Mouse (Mus musculus) heart, embryonic 10.5 days (tissue): ENCODE data around the gene Slc9a9. TPM values are rescaled to one million over a fixed set of nuclear protein-coding genes. Genes with fewer than 3 reads are reported as not detected.
A peak's percentile ranks its signal among the peaks of the same experiment; 100 is the strongest.

Source experiments
- DNase-seq: peaks from one replicate; pipeline ENCODE4 v3.0.0-alpha.2; 2017; ENCODE audit warnings: low spot score
- H3K27ac ChIP-seq: fragments of 300-500 bp; sonication (generic); 2 replicates; pipeline ENCODE4 v1.5.1; 2016; ENCODE audit warnings: mild to moderate bottlenecking
- H3K27me3 ChIP-seq: fragments of 300-500 bp; sonication (generic); 2 replicates; pipeline ENCODE4 v1.6.1; 2016; ENCODE audit warnings: mild to moderate bottlenecking; ENCODE audit not compliant: poor library complexity, insufficient read depth, severe bottlenecking
- H3K36me3 ChIP-seq: fragments of 300-500 bp; sonication (generic); 2 replicates; pipeline ENCODE4 v1.6.1; 2016; ENCODE audit warnings: mild to moderate bottlenecking, moderate library complexity
- H3K4me1 ChIP-seq: fragments of 300-500 bp; sonication (generic); 2 replicates; pipeline ENCODE4 v1.6.1; 2016; ENCODE audit warnings: mild to moderate bottlenecking
- H3K4me3 ChIP-seq: fragments of 300-500 bp; sonication (generic); 2 replicates; pipeline ENCODE4 v1.5.1; 2016; ENCODE audit warnings: mild to moderate bottlenecking, moderate library complexity
- H3K9me3 ChIP-seq: fragments of 300-500 bp; sonication (generic); 2 replicates; pipeline ENCODE4 v1.6.1; 2016; ENCODE audit warnings: mild to moderate bottlenecking, moderate library complexity
- WGBS: fragments of 180-500 bp; shearing (Covaris S2); methylation state at CpG from one replicate; pipeline ENCODE4 v1.1.7; 2016; 5-methylcytosine and 5-hydroxymethylcytosine counted together
- polyA plus RNA-seq: library from polyadenylated mRNA; unstranded; fragments of >200 nt; fragmentation: Nextera tagmentation; extraction: Ambion mirVana; gene quantifications from 2 replicates; pipeline ENCODE4 v1.2.1, GENCODE M21; 2016

Gene Slc9a9
- polyA plus RNA-seq, 1 experiment from 2014 or later: 2.6 TPM

DNA sequence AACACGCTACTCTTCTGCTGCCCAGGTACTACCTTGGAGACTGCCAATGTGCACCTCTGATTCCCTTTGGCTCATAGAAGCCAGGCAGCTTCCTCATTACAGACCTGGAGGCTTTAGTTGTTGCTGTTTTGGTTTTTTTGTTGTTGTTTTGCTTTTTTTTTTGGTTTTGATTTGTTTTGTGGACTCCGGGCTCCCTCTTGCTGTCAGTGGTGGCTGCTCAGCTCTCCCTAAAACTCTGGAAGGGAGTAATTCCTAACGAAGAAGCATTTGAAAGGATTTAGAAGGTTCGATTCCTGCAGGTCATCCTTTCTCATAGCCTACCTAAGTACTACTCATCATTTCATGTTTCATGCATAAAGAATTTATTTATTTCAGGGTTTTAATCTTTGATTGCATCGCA is 42.4 kb downstream of the Slc9a9 start:
- Histone ChIP-seq H3K4me3 (no peak overlapping the region), H3K27ac (no peak overlapping the region), H3K36me3 (no peaks in the 10 kb centered on the region), H3K27me3 (no peaks in the 10 kb centered on the region), H3K9me3 (no peaks in the 10 kb centered on the region), H3K4me1 (peaks cover 4% of the 10 kb centered on the region; the same call in 1 of the 2 replicates)
- 82% methylated on average over 5 of the region's 5 CpGs for WGBS
- DNase-seq: no peak

DNA sequence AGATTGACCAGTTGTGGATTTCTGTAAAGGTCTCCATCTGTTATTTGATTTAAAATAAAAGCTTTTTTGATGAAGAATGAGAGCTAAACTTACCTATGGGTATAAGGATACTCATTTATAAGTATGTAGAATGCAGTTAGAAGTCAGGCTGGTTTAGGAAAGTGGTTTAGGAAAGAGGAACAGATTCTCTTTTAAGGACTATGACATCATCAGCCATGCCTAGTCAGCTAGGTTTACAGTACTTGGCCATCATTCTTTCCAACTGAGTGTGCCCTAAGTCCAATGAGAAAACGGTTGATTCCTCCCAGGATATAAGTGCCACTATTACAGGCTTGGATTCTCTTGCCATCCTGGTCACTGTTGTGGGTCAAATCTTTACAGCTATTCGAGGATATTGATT is 47.0 kb downstream of the Slc9a9 start:
- Histone ChIP-seq H3K27me3 (no peaks in the 10 kb centered on the region), H3K9me3 (no peaks in the 10 kb centered on the region), H3K27ac (no peak overlapping the region), H3K4me1 (peaks cover 4% of the 10 kb centered on the region; the same call in 1 of the 2 replicates), H3K4me3 (no peak overlapping the region), H3K36me3 (no peaks in the 10 kb centered on the region)
- 78% methylated on average over 2 of the region's 2 CpGs for WGBS
- no peak for DNase-seq

DNA sequence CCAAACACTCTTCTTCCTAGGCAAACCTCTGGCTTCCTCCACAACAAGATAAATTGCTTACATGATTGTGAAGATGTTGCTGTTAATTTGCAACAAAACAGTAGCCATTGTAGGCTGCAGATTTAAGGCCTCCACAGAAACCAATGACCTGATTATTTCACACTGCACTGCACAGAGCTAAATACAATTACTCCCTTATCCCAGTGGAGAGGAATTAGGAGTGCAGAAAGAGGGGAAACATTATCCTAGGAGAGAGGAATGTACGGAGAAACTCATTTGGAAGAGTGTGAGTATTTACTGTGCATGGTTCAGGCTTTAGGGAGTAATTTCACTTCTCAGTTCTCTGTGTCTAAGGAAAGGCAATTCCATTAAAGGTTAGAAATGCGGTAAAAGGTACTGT is 53.9 kb downstream of the Slc9a9 start:
- no peak overlapping the region for H3K4me3 ChIP-seq

DNA sequence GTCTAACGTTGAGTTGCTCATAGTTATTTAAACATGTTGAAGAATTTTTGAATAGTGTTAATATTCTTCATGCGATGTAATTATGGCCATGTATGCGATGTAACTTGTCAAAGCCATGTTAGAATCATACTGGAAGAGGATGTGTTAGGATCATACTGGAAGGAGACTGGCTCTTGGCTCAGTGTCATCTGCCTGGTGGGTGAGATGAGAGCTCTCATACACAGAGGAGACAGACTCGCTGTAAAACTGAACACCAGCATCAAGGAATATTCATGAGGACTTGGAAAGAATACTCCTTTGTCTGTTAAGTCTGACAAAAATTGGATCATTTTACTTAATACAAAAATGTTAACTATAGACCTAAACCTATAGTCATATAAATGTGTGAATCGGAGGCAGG is 55.4 kb downstream of the Slc9a9 start:
- Histone ChIP-seq H3K4me3 (no peak overlapping the region), H3K27ac (no peak overlapping the region), H3K9me3 (no peaks in the 10 kb centered on the region), H3K36me3 (no peaks in the 10 kb centered on the region), H3K27me3 (no peaks in the 10 kb centered on the region), H3K4me1 (no peaks in the 10 kb centered on the region)
- 85% methylated on average over 5 of the region's 5 CpGs for WGBS
- DNase-seq: no peak

More for the DNA sequence above, 53.9 kb downstream of the Slc9a9 start:
- no peak for DNase-seq
- no peaks in the 10 kb centered on the region for H3K27me3 ChIP-seq
- WGBS: 72% methylated on average over 2 of the region's 2 CpGs
- H3K36me3 ChIP-seq: no peaks in the 10 kb centered on the region
- H3K27ac ChIP-seq: no peak overlapping the region
- no peaks in the 10 kb centered on the region for H3K9me3 ChIP-seq
- H3K4me1 ChIP-seq: no peaks in the 10 kb centered on the region

DNA sequence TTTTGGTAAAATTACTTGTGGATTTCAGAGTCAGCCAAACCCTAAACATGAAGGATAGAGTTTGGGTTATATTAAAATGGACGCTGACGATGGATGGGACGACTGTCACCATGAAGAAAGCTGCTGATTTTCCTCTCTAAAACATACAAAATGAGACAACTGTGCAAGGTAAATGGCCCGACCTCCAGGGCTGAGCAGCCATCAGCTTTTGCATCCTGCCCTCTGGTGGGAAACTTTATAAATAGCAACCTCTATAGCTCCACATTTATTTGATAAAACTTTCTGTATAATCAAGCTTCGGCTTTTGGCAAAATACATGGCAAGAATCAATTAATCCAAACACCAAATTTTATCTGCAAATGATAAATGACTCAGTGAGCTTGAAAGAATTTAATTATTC is 57.7 kb downstream of the Slc9a9 start:
- no peak overlapping the region for H3K4me3 ChIP-seq
- no peak for DNase-seq
- no peaks in the 10 kb centered on the region for H3K36me3 ChIP-seq
- H3K4me1 ChIP-seq: no peaks in the 10 kb centered on the region
- no peaks in the 10 kb centered on the region for H3K9me3 ChIP-seq
- H3K27ac ChIP-seq: no peak overlapping the region
- WGBS: 30% methylated on average over 5 of the region's 5 CpGs
- no peaks in the 10 kb centered on the region for H3K27me3 ChIP-seq

DNA sequence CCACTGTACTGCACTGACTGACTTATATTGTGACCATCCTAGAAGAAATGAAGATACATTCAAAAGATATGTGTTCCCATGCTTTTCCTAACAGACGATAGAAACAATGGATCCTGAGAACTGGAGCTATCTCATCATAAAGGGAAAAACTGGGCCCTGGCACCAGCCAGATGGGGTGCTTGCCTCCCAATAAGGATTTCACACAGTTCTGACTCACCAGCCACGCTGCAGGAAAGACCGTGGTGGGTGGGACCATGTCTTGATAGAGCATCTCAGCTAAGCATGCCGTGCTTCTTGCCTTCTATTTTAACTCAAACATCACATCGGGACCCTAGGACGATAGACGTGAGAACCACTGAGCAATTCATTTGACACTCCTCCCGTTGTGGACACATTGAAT is 60.7 kb downstream of the Slc9a9 start:
- Histone ChIP-seq H3K27me3 (no peaks in the 10 kb centered on the region), H3K9me3 (no peaks in the 10 kb centered on the region), H3K36me3 (no peaks in the 10 kb centered on the region), H3K27ac (no peak overlapping the region), H3K4me3 (no peak overlapping the region), H3K4me1 (0 out of 2 replicates have a peak, but pooled peaks cover 6% of the 10 kb centered on the region)
- no peak for DNase-seq
- 87% methylated on average over 8 of the region's 8 CpGs for WGBS

DNA sequence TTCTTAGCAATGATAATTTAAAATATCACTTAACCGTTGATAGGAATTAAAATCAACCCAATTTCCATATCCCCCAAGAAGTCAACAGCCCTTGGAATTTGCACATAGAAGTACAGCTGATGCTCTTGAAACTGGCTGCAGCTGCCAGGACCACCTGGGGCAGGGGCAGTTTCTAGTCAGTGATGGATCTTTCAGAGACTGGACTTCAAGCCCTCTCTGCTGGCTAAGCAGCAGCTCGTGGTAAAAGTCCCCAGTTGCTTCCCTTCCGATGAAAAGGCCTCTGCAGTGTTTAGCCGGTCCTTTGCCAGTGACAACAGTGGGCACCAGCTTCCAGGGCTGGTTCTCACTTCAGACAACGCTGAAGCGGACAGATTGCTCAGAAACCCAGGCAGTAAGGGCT is 62.4 kb downstream of the Slc9a9 start:
- Histone ChIP-seq H3K4me1 (0 out of 2 replicates have a peak, but pooled peaks cover 6% of the 10 kb centered on the region), H3K36me3 (no peaks in the 10 kb centered on the region), H3K27me3 (no peaks in the 10 kb centered on the region), H3K27ac (no peak overlapping the region), H3K9me3 (no peaks in the 10 kb centered on the region), H3K4me3 (no peak overlapping the region)
- 75% methylated on average over 6 of the region's 6 CpGs for WGBS
- peak; percentile 27 for DNase-seq

DNA sequence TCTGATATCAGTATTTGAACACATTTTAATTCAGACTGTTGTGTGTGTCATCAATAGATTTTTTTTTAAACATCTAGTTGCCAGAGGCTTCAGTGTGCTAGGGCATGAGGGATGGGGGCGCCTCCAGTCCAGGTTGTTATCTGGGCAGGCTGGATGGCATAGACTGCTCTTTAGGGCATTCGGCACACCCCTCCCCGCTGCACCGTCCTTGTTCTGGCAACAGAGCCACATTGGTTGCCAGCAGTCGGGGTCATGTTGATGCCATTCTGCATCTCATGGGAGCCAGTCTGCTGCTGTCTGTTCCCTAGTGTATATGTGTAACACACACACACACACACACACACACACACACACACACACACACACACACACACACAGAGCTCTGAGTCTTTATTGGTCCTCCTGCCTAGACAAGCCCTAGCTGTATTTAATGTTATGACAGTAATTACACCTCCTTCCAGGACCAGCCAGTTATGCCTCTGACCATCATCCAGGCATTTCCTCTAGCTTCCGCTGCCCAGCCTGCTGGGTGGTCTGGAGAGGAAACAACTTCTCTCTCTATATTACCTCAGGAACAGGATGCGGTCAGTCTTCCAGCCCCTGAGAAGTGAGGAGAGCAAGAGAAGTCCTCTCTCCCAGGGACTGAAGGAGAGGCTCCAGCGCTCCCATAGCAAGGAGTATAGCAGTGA is 63.0 kb downstream of the Slc9a9 start:
- no peaks in the 10 kb centered on the region for H3K36me3 ChIP-seq
- no peak overlapping the region for H3K27ac ChIP-seq
- H3K4me3 ChIP-seq: no peak overlapping the region
- no peaks in the 10 kb centered on the region for H3K27me3 ChIP-seq
- WGBS: 72% methylated on average over 8 of the region's 8 CpGs
- DNase-seq: peak; percentile 64
- H3K4me1 ChIP-seq: 0 out of 2 replicates have a peak, but pooled peaks cover 6% of the 10 kb centered on the region
- H3K9me3 ChIP-seq: no peaks in the 10 kb centered on the region

DNA sequence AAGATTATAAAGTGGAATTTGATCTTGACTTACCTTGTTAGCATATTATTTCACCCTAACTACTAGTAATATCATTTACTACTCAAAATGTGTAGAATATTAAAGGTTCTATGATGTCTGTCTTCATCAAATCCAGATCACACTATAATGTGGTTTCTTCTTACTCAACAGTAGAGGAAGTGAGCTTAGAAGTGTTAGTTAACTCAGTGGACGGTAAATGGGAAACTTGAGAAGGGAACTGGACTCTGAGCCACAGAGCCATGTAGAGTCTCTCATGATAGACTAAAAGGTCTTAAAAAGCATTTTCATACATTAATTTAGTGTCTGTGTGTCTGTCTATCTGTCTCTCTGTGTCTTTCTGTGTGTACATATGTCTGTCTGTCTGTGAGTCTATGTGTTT is 64.6 kb downstream of the Slc9a9 start:
- 78% methylated on average over 1 of the region's 1 CpGs for WGBS
- Histone ChIP-seq H3K9me3 (no peaks in the 10 kb centered on the region), H3K4me3 (no peak overlapping the region), H3K36me3 (no peaks in the 10 kb centered on the region), H3K27ac (no peak overlapping the region), H3K4me1 (0 out of 2 replicates have a peak, but pooled peaks cover 6% of the 10 kb centered on the region), H3K27me3 (no peaks in the 10 kb centered on the region)
- DNase-seq: no peak

DNA sequence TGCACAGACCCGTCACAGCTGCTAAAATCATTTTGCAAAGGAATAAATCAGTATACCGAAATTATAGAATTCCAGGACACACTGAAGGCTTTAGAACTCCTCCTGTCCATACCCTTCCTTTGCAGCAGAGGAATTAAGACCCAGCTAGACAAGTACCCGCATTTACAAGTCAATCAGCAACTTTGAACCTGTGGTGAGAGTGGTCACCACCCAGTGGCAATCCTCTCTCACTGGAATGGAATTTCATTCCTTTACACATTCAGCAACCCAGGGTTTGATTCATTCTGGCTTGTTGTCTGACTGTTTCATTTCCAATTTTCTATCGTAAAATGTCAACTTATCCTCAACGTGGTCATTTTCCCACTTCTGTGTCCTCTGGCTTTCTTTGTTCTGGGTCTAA is 67.5 kb downstream of the Slc9a9 start:
- Histone ChIP-seq H3K27me3 (no peaks in the 10 kb centered on the region), H3K9me3 (no peaks in the 10 kb centered on the region), H3K4me3 (no peak overlapping the region), H3K27ac (no peak overlapping the region), H3K36me3 (no peaks in the 10 kb centered on the region), H3K4me1 (0 out of 2 replicates have a peak, but pooled peaks cover 6% of the 10 kb centered on the region)
- WGBS: 64% methylated on average over 5 of the region's 5 CpGs
- DNase-seq: peak; percentile 27

DNA sequence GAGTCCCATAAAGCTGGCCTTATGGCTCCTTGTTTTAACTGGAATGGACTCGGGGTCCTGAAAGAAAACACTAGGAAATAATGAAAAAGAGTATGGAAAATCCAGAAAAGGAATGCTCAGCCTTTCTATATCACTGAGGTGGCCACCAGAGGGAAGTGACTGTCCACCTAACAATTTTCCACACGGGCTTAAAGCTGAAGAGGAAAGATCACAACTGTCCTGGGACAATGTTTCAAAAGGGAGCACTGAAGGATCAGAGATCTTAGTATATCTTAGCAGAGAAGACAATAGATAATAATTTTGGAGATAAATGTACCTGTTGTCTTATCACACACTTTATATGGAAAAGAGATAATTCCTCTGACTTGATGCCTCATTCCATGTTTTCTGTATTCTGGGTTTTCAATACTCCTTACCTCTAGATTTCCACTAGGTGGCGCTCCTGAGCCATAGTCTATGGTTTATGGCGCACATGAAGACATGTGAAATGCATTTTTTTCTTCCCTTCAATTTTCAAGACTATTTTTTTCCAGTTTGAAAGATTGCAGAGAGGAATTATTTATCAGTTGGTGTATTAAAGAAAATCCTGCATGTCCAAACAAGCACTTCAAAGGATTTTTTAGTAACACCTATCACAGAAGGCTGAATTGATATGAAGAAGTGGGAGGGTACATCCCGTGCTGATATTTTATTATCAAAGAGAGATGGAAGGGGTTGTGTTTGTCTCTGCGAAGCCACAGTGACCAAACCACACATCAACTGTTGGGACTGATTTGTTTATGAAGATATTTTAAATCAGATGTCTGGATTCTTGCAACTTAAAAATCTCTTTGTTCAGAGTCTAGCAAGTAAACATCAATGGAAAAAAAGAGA is 69.1 kb downstream of the Slc9a9 start:
- Histone ChIP-seq H3K27me3 (no peaks in the 10 kb centered on the region), H3K4me1 (no peaks in the 10 kb centered on the region), H3K4me3 (no peak overlapping the region), H3K27ac (no peak overlapping the region), H3K36me3 (no peaks in the 10 kb centered on the region), H3K9me3 (no peaks in the 10 kb centered on the region)
- no peak for DNase-seq
- WGBS: 42% methylated on average over 6 of the region's 6 CpGs

DNA sequence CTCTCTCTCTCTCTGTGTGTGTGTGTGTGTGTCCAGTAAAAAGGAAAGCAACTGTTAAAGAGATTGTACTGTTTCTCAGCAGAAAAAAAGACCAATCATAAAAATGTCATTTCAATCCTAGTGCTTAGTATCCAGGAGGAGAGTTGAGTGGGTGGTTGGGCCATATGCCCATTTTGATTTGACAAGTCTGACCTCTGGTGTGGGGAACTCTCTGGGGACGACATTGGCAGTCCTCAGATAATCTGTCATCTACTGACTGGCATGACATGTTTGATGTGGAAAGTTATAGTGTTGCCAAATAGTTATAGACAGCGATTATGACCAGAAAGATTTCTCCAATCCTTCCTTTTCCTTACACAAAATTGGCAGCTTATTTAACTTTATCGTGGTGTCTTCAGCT is 71.1 kb downstream of the Slc9a9 start:
- DNase-seq: no peak
- H3K36me3 ChIP-seq: no peaks in the 10 kb centered on the region
- H3K27me3 ChIP-seq: no peaks in the 10 kb centered on the region
- H3K9me3 ChIP-seq: no peaks in the 10 kb centered on the region
- H3K27ac ChIP-seq: no peak overlapping the region
- WGBS: 76% methylated on average over 3 of the region's 3 CpGs
- no peaks in the 10 kb centered on the region for H3K4me1 ChIP-seq
- H3K4me3 ChIP-seq: no peak overlapping the region

DNA sequence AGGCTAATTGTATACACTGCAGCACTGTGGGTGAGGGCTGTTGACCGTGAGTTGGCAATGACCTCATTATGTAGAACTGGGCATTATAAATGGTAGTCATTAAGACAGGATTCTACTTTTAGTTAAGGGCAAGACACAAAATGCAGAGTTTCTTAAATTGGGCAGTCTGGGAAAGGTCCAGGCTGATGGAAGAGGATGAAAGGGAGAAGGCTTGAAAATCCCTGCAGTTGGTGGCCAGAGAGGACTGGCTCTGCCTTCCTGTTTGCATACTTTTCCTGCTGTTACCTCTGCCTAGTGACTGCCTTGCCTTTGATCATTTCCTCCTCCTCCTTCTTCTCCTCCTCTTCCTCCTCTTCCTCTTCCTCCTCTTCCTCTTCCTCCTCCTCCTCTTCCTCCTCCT is 73.6 kb downstream of the Slc9a9 start:
- no peaks in the 10 kb centered on the region for H3K4me1 ChIP-seq
- DNase-seq: no peak
- no peaks in the 10 kb centered on the region for H3K27me3 ChIP-seq
- no peaks in the 10 kb centered on the region for H3K9me3 ChIP-seq
- H3K36me3 ChIP-seq: no peaks in the 10 kb centered on the region
- 82% methylated on average over 1 of the region's 1 CpGs for WGBS
- H3K27ac ChIP-seq: no peak overlapping the region
- H3K4me3 ChIP-seq: no peak overlapping the region
